In the genomic region with DNA sequence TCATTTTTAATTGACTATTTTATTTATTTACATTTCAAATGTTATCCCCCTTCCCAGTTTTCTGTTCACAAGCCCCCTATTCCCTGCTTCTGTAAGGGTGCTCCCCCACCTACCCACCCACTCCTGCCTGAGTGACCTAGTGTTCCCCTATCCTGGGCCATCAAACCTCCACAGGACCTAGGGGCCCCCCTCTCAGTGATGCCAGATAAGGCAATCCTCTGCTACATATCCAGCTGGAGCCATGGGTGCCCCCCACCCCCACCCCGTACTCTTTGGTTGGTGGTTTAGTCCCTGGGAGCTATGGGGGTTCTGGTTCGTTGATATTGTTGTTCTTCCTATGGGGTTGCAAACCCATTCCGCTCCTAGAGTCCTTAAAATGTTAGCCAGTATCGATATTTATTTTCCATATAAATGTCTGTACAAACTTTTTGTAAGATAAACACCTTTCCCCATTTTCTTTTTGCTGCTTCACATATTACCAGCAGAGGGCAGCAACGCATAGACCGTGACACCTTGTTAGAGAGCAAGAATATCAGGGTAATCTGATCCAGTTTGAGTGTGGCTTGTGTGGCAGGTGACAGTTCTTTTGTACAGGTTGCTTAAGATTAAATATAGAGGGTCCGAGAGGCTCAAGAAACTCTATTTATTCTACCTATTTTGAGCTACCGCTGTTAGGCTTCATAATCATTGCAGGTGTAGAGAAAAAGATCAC, we compare ENCODE assay signal across 8 mouse cellular contexts.
DNase-seq lines count a peak whose midpoint lies in the region; ATAC-seq lines count a peak whose summit lies in the region.

No protein-coding gene starts in this region.

- no peak for DNase-seq in cerebellum, adult 11-12 months
- peak; percentile 12 for DNase-seq in MEL-GATA-1-ER (ENCODE audit: extremely low read depth, low read depth)
- DNase-seq in hindbrain, embryonic 14.5 days (ENCODE audit: low spot score), result peak; percentile 86
- DNase-seq in left cerebral cortex, adult 18-20 months (ENCODE audit: low spot score in 2 of 2), result peak; percentile 37 to 47
- DNase-seq in B cell, adult 2 months, result no peak

- ATAC-seq in cerebellum, adult (ENCODE audit: insufficient number of reproducible peaks, low FRiP score, low TSS enrichment), result 0 out of 2 replicates have a peak, but pooled peaks have one; percentile 52
- peak; percentile 62 for ATAC-seq in common myeloid progenitor, adult 5-6 weeks (replicated peaks; ENCODE audit: low read depth, poor library complexity, severe bottlenecking)
- no peak for ATAC-seq in hindbrain, embryonic 14.5 days (ENCODE audit: low FRiP score)
- peak; percentile 60; the same call in 1 of the 2 replicates for ATAC-seq in midbrain, embryonic 16.5 days

- H3K4me2 ChIP-seq in hindbrain, embryonic 14.5 days (replicated peaks), result no peak overlapping the region
- H3K4me2 ChIP-seq in midbrain, embryonic 16.5 days (ENCODE audit: low read length), result no peak overlapping the region

- WGBS in hindbrain, embryonic 14.5 days, result 27% methylated on average over 8 of the region's 8 CpGs
- 29% methylated on average over 8 of the region's 8 CpGs for WGBS in midbrain, embryonic 16.5 days

- H3K4me1 ChIP-seq in hindbrain, embryonic 14.5 days (replicated peaks; ENCODE audit: control insufficient read depth, insufficient read depth, low read length), result no peaks in the 10 kb centered on the region
- no peaks in the 10 kb centered on the region for H3K4me1 ChIP-seq in midbrain, embryonic 16.5 days (ENCODE audit: control insufficient read depth, insufficient read depth, low read length)

- H3K9me3 ChIP-seq in hindbrain, embryonic 14.5 days (ENCODE audit: control insufficient read depth, low read length), result no peaks in the 10 kb centered on the region
- H3K9me3 ChIP-seq in midbrain, embryonic 16.5 days (replicated peaks; ENCODE audit: control insufficient read depth, low read length, poor library complexity, severe bottlenecking), result no peaks in the 10 kb centered on the region

- no peak overlapping the region for H3K9ac ChIP-seq in hindbrain, embryonic 14.5 days
- no peak overlapping the region for H3K9ac ChIP-seq in midbrain, embryonic 16.5 days (ENCODE audit: low read depth, low read length)

- H3K27ac ChIP-seq in hindbrain, embryonic 14.5 days, result no peak overlapping the region
- no peak overlapping the region for H3K27ac ChIP-seq in midbrain, embryonic 16.5 days (ENCODE audit: low read length)

- H3K27me3 ChIP-seq in hindbrain, embryonic 14.5 days (ENCODE audit: control insufficient read depth, insufficient read depth, low read length), result no peaks in the 10 kb centered on the region
- H3K27me3 ChIP-seq in midbrain, embryonic 16.5 days (ENCODE audit: control insufficient read depth, insufficient read depth, low read depth, low read length), result no peaks in the 10 kb centered on the region

- no peaks in the 10 kb centered on the region for H3K36me3 ChIP-seq in hindbrain, embryonic 14.5 days (replicated peaks; ENCODE audit: control insufficient read depth, insufficient read depth)
- no peaks in the 10 kb centered on the region for H3K36me3 ChIP-seq in midbrain, embryonic 16.5 days (ENCODE audit: control insufficient read depth, insufficient read depth, low read length)

- H3K4me3 ChIP-seq in hindbrain, embryonic 14.5 days (replicated peaks; ENCODE audit: low read length), result no peak overlapping the region
- H3K4me3 ChIP-seq in midbrain, embryonic 16.5 days (ENCODE audit: low read depth, low read length), result no peak overlapping the region

Comparison
In these comparisons a context has a peak if more than half of its experiments do, and no peak if none do; other contexts are left out.
1. DNase-seq: peak in MEL-GATA-1-ER (single experiment), hindbrain, embryonic 14.5 days (single experiment) and left cerebral cortex, adult 18-20 months (2 of 2); none in cerebellum, adult 11-12 months (single experiment) and B cell, adult 2 months (0 of 2).